Mouse (Mus musculus) hematopoietic stem cell, adult 5-6 weeks (primary cell): ENCODE results near the gene Otulin. TPM values are rescaled to one million over a fixed set of nuclear protein-coding genes. Genes with fewer than 3 reads are reported as not detected.

Source experiments
- ATAC-seq, 2 experiments: fragments of 125-278 bp in 1 of 2; replicated peaks in 1 of 2; 2 replicates each; pipeline ENCODE4 v1.8.0; 2016 to 2017; ENCODE audit warnings: inconsistent platforms in 2 of 2, mild to moderate bottlenecking in 2 of 2, moderate number of reproducible peaks in 2 of 2, low read depth in 1 of 2, moderate TSS enrichment in 1 of 2; ENCODE audit not compliant: low FRiP score in 2 of 2, poor library complexity in 2 of 2, severe bottlenecking in 2 of 2, insufficient read depth in 1 of 2, low TSS enrichment in 1 of 2
- total RNA-seq: library from RNA; stranded (forward); fragments of 172-1452, 232-1000 nt; gene quantifications from 2 replicates; pipeline ENCODE4 v1.2.3, GENCODE M21; 2017

Gene Otulin
- total RNA-seq, 1 experiment from 2014 or later = 35.3 TPM

DNA sequence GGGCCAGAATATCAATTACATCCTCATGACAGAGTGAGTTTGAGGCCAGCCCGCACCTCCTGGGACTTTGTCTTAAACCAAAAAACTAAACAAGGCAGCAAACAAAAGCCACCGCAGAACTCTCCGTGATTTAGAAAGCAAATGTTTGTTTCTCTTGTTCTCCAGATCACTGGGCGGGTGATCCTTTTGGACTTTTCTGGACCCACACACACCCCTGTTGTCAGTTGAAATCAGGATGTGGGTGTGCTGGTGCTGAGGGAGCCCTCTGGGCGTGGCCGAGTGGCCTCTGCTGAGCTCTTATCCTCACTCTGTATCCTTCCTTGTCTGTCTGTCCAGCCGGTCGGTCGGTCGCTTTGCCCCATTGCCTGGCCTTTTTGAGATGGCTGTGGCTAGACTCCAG, 81.4 kb downstream of the Otulin start:
- no peak for ATAC-seq

DNA sequence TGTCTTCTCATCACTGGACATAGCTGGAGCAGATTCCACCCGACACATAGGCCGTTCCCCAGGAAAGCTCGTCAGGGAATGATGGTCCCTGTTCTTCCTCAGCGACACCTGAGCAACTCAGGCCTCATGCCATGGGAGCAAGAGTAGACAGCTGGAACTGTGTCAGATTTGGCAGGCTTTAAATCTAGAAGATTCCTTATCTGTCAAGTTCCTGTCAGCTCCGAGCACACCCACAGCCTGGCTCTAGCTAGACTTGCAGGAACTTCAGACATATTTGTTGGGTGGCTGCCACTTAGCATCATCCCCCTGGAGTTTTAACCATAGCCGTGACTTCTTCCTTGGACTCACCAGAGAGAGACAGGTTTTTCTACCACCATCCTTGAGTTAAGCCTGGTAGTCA, 82.4 kb downstream of the Otulin start:
- ATAC-seq = no peak

- ATAC-seq = no peak
Observed at GRCm38 (mm10) chr15:27545203-27545602, 85.3 kb downstream of the Otulin start.

- no peak for ATAC-seq
Observed at GRCm38 (mm10) chr15:27539745-27540144, 90.7 kb downstream of the Otulin start.

- ATAC-seq = no peak
Observed at GRCm38 (mm10) chr15:27537519-27538223, 92.8 kb downstream of the Otulin start.

DNA sequence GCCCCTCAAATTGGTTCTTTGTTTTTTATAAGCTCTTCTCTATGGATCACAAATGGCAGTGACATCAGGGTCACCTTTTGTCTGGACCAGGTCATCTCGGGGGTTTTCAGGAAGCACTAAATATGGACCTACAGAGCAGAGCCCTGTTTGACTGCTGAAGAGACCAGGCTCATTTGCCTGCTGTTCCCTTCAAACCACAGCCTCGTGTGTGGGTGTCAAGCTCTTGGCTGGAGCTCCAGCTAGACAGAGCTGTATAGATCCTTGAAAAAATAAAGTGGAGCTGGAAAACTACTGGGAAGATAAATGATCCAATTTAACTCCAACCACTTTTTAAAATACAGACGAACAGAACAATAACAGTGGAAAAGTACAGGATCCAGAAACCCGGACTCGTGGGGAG, 93.7 kb downstream of the Otulin start:
- no peak for ATAC-seq

DNA sequence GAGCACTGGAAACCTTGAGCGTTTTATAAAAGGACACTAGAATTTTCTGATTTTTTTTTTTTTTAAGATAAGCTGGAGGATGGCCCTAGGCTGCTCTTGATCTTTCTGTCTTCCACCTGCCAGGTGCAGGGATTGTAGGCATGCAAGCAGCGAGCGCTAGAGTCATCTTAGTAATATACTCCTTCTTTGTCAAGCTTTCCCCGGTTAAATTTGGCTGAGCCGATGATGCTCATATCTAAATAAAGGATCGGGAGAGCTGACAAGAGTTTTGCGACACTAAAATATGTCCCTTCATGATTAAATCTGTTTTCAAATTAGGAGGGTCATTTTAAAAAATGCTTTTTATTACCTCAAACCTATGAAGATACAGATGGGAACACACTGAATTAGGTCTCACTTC, 94.3 kb downstream of the Otulin start:
- no peak for ATAC-seq

DNA sequence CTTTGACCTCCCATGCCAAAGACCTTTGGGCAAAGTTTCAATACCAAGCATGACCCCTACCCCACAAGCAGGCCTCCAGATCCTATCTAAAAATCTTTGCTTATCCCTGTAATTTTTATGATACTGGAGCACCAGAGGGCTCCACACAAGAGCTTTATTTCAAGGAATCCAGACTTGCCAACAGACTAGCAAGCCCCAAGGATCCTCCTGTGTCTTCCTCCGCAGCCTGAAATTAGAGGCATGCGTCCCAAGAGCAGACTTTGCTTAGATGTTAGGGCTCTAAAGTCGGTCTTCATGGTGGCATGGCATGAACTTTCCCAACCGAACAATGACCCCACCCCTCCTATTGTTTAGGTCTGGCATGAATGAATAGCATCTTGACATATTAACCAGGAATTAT, 94.8 kb downstream of the Otulin start:
- ATAC-seq = no peak

- peak in 1 of 2 experiments; percentile 46; a peak in 1 of 4 replicates for ATAC-seq
Observed at GRCm38 (mm10) chr15:27533036-27533435, 97.5 kb downstream of the Otulin start.

GRCm38 (mm10) chr15:27530023-27530422, 100.5 kb downstream of the Otulin start:
- ATAC-seq = no peak

DNA sequence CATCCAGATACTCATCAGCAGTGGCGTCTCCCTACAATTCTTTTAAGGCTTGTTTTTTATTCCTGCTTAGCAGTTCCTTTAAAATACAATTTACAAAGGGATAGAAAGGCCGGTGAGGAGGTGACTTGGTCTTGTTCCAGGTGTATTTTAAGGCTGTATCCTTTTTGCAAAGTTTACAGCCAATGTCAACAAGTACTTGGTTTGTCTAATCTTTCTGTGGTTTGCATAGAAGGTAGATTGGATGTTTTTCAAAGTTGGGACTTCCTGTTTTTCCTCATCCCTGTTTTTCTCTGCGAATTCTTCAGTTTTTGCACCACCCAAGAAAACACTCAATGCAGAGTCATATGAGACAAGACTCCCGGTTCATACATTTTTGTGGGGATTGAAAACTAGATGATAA, 101.6 kb downstream of the Otulin start:
- no peak for ATAC-seq

GRCm38 (mm10) chr15:27525233-27526005, 105.1 kb downstream of the Otulin start:
- no peak for ATAC-seq

DNA sequence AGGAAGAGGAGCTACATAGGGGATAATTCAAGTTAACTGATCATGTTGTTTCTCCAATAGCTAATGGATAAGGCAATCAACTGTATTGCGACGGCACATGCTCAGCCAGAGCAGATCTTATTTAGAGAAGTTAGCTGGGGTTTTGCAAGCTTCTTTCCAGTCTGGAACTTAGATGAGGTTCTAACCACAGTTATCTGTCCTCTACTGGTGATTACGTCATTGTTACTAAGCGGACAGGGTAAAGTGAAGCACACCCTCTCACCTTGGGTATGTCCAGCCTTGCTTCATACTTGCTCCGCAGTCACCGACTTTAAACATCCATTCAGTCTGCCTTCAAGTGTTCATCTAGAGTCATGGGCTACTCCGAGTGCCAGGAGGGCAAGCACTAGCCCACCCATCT, 110.6 kb downstream of the Otulin start:
- no peak; a peak in 1 of 4 replicates for ATAC-seq

- peak; percentile 57 to 70 for ATAC-seq
Observed at GRCm38 (mm10) chr15:27518026-27518425, 112.5 kb downstream of the Otulin start.

- no peak for ATAC-seq
Observed at GRCm38 (mm10) chr15:27516927-27517326, 113.6 kb downstream of the Otulin start.

- no peak for ATAC-seq
Observed at GRCm38 (mm10) chr15:27508982-27509381, 121.5 kb downstream of the Otulin start.

DNA sequence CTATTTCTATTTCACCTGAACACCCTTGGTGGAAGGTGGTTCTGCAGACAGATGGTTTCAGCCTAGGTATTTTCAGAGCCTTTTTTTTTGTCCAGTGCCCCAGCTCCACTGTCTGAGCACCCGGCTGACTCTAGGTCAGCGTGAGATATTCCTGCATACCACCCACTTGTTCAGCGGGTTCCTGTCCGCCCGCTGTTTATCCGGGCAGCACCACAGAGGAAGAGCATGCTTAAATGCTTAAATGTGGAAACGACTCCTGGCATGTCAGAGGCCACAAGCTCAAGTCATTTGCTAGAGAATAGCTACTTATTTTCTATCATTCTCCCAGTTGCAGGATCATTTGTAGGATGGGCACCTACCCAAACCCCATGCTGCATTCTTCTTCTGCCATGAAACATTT, 122.3 kb downstream of the Otulin start:
- ATAC-seq = no peak

DNA sequence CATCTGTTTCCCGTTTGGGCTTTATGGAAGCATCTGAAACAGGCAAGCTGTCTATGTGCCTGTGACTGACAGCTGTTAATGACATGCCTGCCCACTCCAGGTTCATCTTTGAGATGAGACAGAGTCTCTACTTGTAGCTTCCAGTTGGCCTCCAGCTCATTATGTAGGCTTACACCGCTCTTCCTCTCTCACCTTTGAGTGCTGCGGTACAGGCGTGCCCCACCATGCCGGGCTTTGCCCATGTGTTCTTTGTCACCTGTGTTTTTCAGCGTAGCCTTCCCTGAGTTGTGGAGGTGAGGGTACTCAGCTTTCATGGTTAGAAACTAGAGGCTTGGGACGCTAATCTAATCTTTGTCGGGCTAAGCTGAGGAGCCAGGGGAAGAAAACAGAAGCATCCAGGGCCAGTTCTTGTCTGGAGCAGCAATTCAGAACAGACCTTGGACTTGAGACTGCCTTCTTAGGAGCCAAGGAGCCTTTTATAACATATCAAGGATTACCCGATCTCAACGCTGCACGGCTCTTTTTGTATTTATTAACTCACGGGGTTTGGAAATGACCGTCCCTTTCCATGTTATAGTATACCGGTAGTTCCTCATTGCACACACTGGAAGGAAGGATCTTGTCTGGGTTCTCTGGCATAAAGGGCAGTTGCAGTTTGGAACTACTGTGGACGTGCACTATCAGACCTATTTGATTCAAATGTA, 123.4 kb downstream of the Otulin start:
- no peak for ATAC-seq
